Mouse (Mus musculus) embryonic facial prominence, embryonic 12.5 days (tissue): ENCODE measurements around the gene Zfp219. TPM values are rescaled to one million over a fixed set of nuclear protein-coding genes. Genes with fewer than 3 reads are reported as not detected.
A peak's percentile ranks its signal among the peaks of the same experiment; 100 is the strongest.
"Not testable (repeated sequence)": the region's sequence is repeated elsewhere in the genome, so short reads cannot be mapped to it uniquely, and the experiment has no call there.

ENCODE experiments used
- ATAC-seq: fragments of 200-750 bp; cut with Nextera tagmentation; 2 replicates; pipeline ENCODE4 v1.8.0; 2017; ENCODE audit not compliant: insufficient number of reproducible peaks, insufficient read depth, low FRiP score, low TSS enrichment
- H3K27ac ChIP-seq: fragments of 300-500 bp; sonication (generic); 2 replicates; pipeline ENCODE4 v1.5.1; 2016; ENCODE audit warnings: mild to moderate bottlenecking
- H3K27me3 ChIP-seq: fragments of 300-500 bp; sonication (generic); 2 replicates; pipeline ENCODE4 v1.6.1; 2016; ENCODE audit warnings: mild to moderate bottlenecking, moderate library complexity
- H3K36me3 ChIP-seq: fragments of 300-500 bp; sonication (generic); 2 replicates; pipeline ENCODE4 v1.6.1; 2016; ENCODE audit warnings: mild to moderate bottlenecking
- H3K4me1 ChIP-seq: fragments of 300-500 bp; sonication (generic); 2 replicates; pipeline ENCODE4 v1.6.1; 2016
- H3K4me2 ChIP-seq: fragments of 300-500 bp; sonication (generic); replicated peaks from 2 replicates; pipeline ENCODE4 v1.6.1; 2016; ENCODE audit warnings: mild to moderate bottlenecking, moderate library complexity
- H3K4me3 ChIP-seq: fragments of 300-500 bp; sonication (generic); 2 replicates; pipeline ENCODE4 v1.5.1; 2016; ENCODE audit warnings: mild to moderate bottlenecking
- H3K9ac ChIP-seq: fragments of 300-500 bp; sonication (generic); 2 replicates; pipeline ENCODE4 v1.6.1; 2016; ENCODE audit warnings: mild to moderate bottlenecking, moderate library complexity
- H3K9me3 ChIP-seq: fragments of 300-500 bp; sonication (generic); 2 replicates; pipeline ENCODE4 v1.6.1; 2016; ENCODE audit warnings: mild to moderate bottlenecking, moderate library complexity
- WGBS: fragments of 180-500 bp; shearing (Covaris S2); methylation state at CpG from one replicate; pipeline ENCODE4 v1.1.7; 2016; 5-methylcytosine and 5-hydroxymethylcytosine counted together
- polyA plus RNA-seq: library from polyadenylated mRNA; unstranded; fragments of >200 nt; fragmentation: Nextera tagmentation; extraction: Ambion mirVana; gene quantifications from 2 replicates; pipeline ENCODE4 v1.2.1, GENCODE M21; 2016

Zfp219 gene
- 56.7 and 60.6 TPM in 2 replicates for polyA plus RNA-seq

GRCm38 (mm10) chr14:52020486-52021137 is at the start of gene Zfp219:
Zfp219 (minus strand) TSS chr14:52020733.
- no peaks in the 10 kb centered on the region for H3K9me3 ChIP-seq
- H3K27me3 ChIP-seq = no peaks in the 10 kb centered on the region
- H3K4me3 ChIP-seq = peak within 1 kb of the TSS; percentile 69
- ATAC-seq = peak; percentile 42
- WGBS = 7% methylated on average over 15 of the region's 15 CpGs
- no peaks in the 10 kb centered on the region for H3K36me3 ChIP-seq
- H3K9ac ChIP-seq = peak within 1 kb of the TSS; percentile 91
- H3K4me1 ChIP-seq = peaks cover 30% of the 10 kb centered on the region
- H3K27ac ChIP-seq = peak within 1 kb of the TSS; percentile 99
- peak within 1 kb of the TSS; percentile 62 for H3K4me2 ChIP-seq

- no peak overlapping the region for H3K9ac ChIP-seq
- WGBS = 60% methylated on average over 4 of the region's 4 CpGs
- no peaks in the 10 kb centered on the region for H3K9me3 ChIP-seq
- no peak overlapping the region for H3K4me2 ChIP-seq
- peaks cover 8% of the 10 kb centered on the region for H3K36me3 ChIP-seq
- no peaks in the 10 kb centered on the region for H3K4me1 ChIP-seq
- H3K4me3 ChIP-seq = no peak overlapping the region
- H3K27me3 ChIP-seq = no peaks in the 10 kb centered on the region
- ATAC-seq = no peak
- H3K27ac ChIP-seq = no peak overlapping the region
Observed at GRCm38 (mm10) chr14:52066135-52066534, 45.6 kb upstream of the Zfp219 start.

DNA sequence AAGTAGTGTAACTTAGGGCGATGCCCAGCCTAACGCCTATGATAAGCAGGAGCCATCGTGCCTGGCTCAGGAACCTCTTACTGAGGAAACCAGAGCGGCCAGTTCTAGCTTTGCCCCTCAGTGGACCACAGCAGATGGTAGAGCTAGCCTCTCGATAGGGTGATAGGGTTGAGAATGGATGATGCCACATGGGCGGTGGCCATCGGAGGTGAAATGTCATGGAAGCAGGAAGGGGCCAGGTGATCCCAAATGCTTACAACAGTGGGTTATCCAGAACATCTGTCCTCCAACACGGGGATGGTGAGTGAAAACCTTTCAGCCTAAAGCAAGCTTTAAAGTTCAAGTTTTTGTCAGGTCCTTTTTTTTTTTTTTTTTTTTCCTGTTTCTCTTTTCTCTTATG is 41.3 kb upstream of the Zfp219 start:
- Histone ChIP-seq H3K4me1 (no peaks in the 10 kb centered on the region), H3K4me2 (no peak overlapping the region), H3K27me3 (no peaks in the 10 kb centered on the region), H3K9me3 (no peaks in the 10 kb centered on the region), H3K36me3 (no peaks in the 10 kb centered on the region), H3K27ac (no peak overlapping the region), H3K9ac (no peak overlapping the region), H3K4me3 (no peak overlapping the region)
- 85% methylated on average over 8 of the region's 8 CpGs for WGBS
- no peak for ATAC-seq

GRCm38 (mm10) chr14:52060800-52061199 is 40.3 kb upstream of the Zfp219 start:
- Histone ChIP-seq H3K36me3 (no peaks in the 10 kb centered on the region), H3K27ac (no peak overlapping the region), H3K27me3 (no peaks in the 10 kb centered on the region), H3K4me1 (no peaks in the 10 kb centered on the region), H3K4me3 (no peak overlapping the region), H3K9ac (no peak overlapping the region), H3K9me3 (no peaks in the 10 kb centered on the region), H3K4me2 (no peak overlapping the region)
- no peak for ATAC-seq
- WGBS = 94% methylated on average over 1 of the region's 1 CpGs

DNA sequence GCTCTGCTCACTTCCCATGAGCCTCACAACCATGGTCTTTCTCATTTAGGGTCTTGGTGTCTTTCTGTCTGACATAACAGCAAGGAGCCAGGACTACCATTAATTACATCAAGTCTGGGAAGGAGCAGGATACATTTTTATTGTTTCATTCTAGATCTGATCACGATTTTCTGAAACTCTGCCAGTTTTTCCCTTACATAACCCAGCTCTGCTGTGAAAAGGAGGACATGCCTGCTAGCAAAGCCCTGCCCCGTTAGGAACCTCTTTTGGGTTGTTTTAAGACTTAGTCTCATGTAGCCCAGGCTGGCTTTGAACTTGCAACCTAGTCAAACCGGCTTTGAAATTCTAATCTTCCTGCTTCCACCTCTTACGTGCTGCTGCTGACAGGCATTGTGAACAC is 39.4 kb upstream of the Zfp219 start:
- 61% methylated on average over 4 of the region's 4 CpGs for WGBS
- Histone ChIP-seq H3K27me3 (no peaks in the 10 kb centered on the region), H3K9me3 (no peaks in the 10 kb centered on the region), H3K27ac (no peak overlapping the region), H3K4me3 (no peak overlapping the region), H3K4me2 (no peak overlapping the region), H3K4me1 (no peaks in the 10 kb centered on the region), H3K9ac (no peak overlapping the region), H3K36me3 (no peaks in the 10 kb centered on the region)
- no peak for ATAC-seq

GRCm38 (mm10) chr14:52052720-52053119 is 32.2 kb upstream of the Zfp219 start:
- not testable (repeated sequence) for H3K9ac ChIP-seq, H3K4me2 ChIP-seq, H3K27ac ChIP-seq, H3K27me3 ChIP-seq, H3K4me3 ChIP-seq, ATAC-seq, H3K36me3 ChIP-seq, H3K4me1 ChIP-seq, H3K9me3 ChIP-seq
- 91% methylated on average over 3 of the region's 3 CpGs for WGBS

- Histone ChIP-seq H3K36me3 (no peaks in the 10 kb centered on the region), H3K27ac (no peak overlapping the region), H3K27me3 (no peaks in the 10 kb centered on the region), H3K4me1 (0 out of 2 replicates have a peak, but pooled peaks cover 3% of the 10 kb centered on the region), H3K4me2 (no peak overlapping the region), H3K4me3 (no peak overlapping the region), H3K9ac (no peak overlapping the region), H3K9me3 (no peaks in the 10 kb centered on the region)
- ATAC-seq = no peak
- 79% methylated on average over 9 of the region's 9 CpGs for WGBS
Observed at GRCm38 (mm10) chr14:52045966-52046565, 25.5 kb upstream of the Zfp219 start.

- no peaks in the 10 kb centered on the region for H3K36me3 ChIP-seq
- 0 out of 2 replicates have a peak overlapping the region, but pooled peaks have one; percentile 13 for H3K27ac ChIP-seq
- peak; percentile 81 for ATAC-seq
- H3K9me3 ChIP-seq = no peaks in the 10 kb centered on the region
- H3K4me1 ChIP-seq = 0 out of 2 replicates have a peak, but pooled peaks cover 3% of the 10 kb centered on the region
- H3K4me3 ChIP-seq = no peak overlapping the region
- WGBS = 9% methylated on average over 8 of the region's 8 CpGs
- H3K27me3 ChIP-seq = no peaks in the 10 kb centered on the region
- no peak overlapping the region for H3K9ac ChIP-seq
- H3K4me2 ChIP-seq = 0 out of 2 replicates have a peak overlapping the region, but pooled peaks have one; percentile 8
Observed at GRCm38 (mm10) chr14:52044901-52045678, 24.6 kb upstream of the Zfp219 start.

DNA sequence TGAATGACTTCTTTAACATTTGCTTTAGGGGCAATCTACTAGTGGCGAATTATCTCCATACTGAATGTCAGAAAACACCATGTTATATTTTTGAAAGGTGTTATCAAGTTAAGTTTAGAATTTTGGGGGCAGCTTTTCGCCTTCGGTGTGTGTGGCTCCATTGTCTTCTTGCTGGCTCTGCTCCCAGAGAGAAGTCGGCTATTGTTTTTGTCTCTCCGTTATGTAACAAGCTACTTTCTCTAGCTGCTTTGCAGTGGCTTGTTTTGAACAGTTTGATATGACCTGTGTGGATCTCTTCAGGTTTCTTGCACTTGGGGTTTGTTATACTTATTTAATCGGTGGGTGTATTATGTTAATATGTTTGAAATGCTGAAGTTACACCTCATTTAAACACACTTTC is 22.9 kb upstream of the Zfp219 start:
- Histone ChIP-seq H3K4me1 (0 out of 2 replicates have a peak, but pooled peaks cover 3% of the 10 kb centered on the region), H3K4me2 (no peak overlapping the region), H3K9ac (no peak overlapping the region), H3K4me3 (no peak overlapping the region), H3K27me3 (no peaks in the 10 kb centered on the region; the same call in 1 of the 2 replicates), H3K27ac (no peak overlapping the region), H3K9me3 (no peaks in the 10 kb centered on the region), H3K36me3 (no peaks in the 10 kb centered on the region)
- WGBS = 65% methylated on average over 6 of the region's 6 CpGs
- no peak for ATAC-seq

- H3K36me3 ChIP-seq, H3K27me3 ChIP-seq, H3K4me2 ChIP-seq, H3K9ac ChIP-seq, H3K9me3 ChIP-seq, ATAC-seq, H3K27ac ChIP-seq, H3K4me3 ChIP-seq, H3K4me1 ChIP-seq: not testable (repeated sequence)
- 63% methylated on average over 3 of the region's 3 CpGs for WGBS
Observed at GRCm38 (mm10) chr14:52042359-52042758, 21.8 kb upstream of the Zfp219 start, which contains the start of gene Olfr221. Olfr221 (minus strand) TSS chr14:52042459.

DNA sequence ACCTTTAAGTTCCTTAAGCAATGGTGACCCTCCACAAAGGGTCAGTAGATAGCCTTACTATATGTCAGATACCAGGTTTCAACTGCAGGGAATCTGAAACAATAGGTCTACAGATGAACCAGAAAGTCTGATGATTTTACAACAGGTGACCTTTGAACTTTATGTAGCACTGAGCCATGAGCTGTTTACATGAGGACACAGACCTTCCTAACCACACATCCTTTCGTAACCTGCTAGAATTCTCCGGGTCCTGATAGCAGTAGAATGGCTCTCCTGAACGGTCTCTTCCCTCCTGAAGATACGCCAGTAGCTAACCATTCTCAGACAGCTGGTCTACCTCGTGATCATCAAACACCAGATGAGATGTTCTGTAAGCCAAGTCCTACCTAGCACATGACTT is 18.8 kb upstream of the Zfp219 start:
- no peak for ATAC-seq
- Histone ChIP-seq H3K4me1 (0 out of 2 replicates have a peak, but pooled peaks cover 3% of the 10 kb centered on the region), H3K9ac (no peak overlapping the region), H3K9me3 (no peaks in the 10 kb centered on the region), H3K27ac (no peak overlapping the region), H3K27me3 (no peaks in the 10 kb centered on the region; the same call in 1 of the 2 replicates), H3K4me2 (no peak overlapping the region), H3K4me3 (no peak overlapping the region), H3K36me3 (no peaks in the 10 kb centered on the region)
- 86% methylated on average over 5 of the region's 5 CpGs for WGBS
